Mouse (Mus musculus) heart, adult 10 weeks (tissue): ENCODE measurements around the gene Snx3. TPM values are rescaled to one million over a fixed set of nuclear protein-coding genes. Genes with fewer than 3 reads are reported as not detected.

Experiments
- polyA plus RNA-seq: library from polyadenylated mRNA; stranded (reverse); fragments of 350-450 nt; fragmentation: Illumina TruSeq; extraction: RNeasy Lipid Tissue Mini Kit (QIAGEN cat#74804); gene quantifications from one replicate; pipeline ENCODE4 v1.2.3, GENCODE M21; 2014; ENCODE audit warnings: low read depth, low replicate concordance

The Snx3 gene
- 162 TPM for polyA plus RNA-seq

GRCm38 (mm10) chr10:42501775-42502348, at the start of gene Snx3:
TSS of gene Snx3 (plus strand) at chr10:42502030.

DNA sequence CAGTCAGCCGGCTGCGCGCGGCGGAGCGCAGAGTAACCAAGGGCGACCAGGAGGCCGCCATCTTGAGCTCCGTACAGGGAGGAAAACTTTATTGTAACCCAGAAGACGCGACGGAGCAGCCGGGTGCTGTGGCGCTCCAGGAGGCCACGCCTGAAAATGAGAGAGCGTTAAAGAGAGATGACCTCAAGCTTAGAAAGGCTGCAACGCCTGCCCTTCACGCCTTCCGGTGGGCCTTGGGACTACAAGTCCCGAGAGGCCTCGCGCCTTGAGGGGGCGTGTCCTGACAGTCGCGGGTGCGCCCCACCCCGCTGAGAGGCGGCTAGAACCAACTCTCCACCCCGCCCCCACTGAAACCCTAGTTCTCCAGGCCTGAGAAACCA, 23.5 kb upstream of the Snx3 start, which contains the start of gene Afg1l:
Afg1l (minus strand) TSS at position 225 of the 380 bp plus-strand sequence.

GRCm38 (mm10) chr10:42583157-42583872, 81.5 kb downstream of the Snx3 start, which contains the start of the genes Nr2e1 and Ostm1:
TSS of gene Nr2e1 (minus strand) at chr10:42583632.
TSS of gene Ostm1 (plus strand) at chr10:42583822.

Other genes with a start within 250 kb of the Snx3 start
- gene Foxo3, start 225.3 kb upstream of the Snx3 start, polyA plus RNA-seq, result 35.0 TPM
- 46.6 TPM for gene Afg1l, start 23.5 kb upstream of the Snx3 start, polyA plus RNA-seq
- not detected for gene Nr2e1, start 81.6 kb downstream of the Snx3 start, polyA plus RNA-seq
- 19.9 TPM for gene Ostm1, start 81.8 kb downstream of the Snx3 start, polyA plus RNA-seq